Mouse (Mus musculus) cerebellum, adult 2 months (tissue): ENCODE data around the gene Sumo2.
"Not testable (repeated sequence)": the region's sequence is repeated elsewhere in the genome, so short reads cannot be mapped to it uniquely, and the experiment has no call there.

Experiments
- CTCF ChIP-seq: fragments of 200-500 bp; IDR thresholded peaks from 2 replicates; pipeline ENCODE4 v1.5.1; 2011; ENCODE audit warnings: low read depth, mild to moderate bottlenecking, control low read depth, low read length, moderate library complexity, borderline replicate concordance; ENCODE audit not compliant: insufficient read depth
- POLR2A ChIP-seq: fragments of 200-500 bp; IDR thresholded peaks from 2 replicates; pipeline ENCODE4 v1.6.1; 2011; ENCODE audit warnings: low read length, control low read depth, borderline replicate concordance; ENCODE audit not compliant: insufficient read depth

DNA sequence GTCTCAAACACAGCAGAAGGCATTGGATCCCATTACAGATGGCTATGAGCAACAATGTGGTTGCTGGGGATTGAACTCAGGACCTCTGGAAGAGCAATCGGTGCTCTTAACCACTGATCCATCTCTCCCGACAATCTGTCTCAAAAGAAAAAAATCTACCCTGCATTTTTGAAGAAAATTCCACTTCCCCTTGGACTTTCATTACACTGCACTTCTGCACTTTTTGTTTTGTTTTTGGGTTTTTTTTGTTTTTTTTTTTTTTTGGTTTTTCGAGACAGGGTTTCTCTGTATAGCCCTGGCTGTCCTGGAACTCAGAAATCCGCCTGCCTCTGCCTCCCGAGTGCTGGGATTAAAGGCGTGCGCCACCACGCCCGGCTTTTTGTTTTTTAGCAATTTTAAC is 39.5 kb downstream of the Sumo2 start:
- not testable (repeated sequence) for TF ChIP-seq CTCF, POLR2A
